Mouse (Mus musculus): ENCODE data around the gene Olfr541.
"Not testable (repeated sequence)": the region's sequence is repeated elsewhere in the genome, so short reads cannot be mapped to it uniquely, and the experiment has no call there.

Gene Olfr541

DNA sequence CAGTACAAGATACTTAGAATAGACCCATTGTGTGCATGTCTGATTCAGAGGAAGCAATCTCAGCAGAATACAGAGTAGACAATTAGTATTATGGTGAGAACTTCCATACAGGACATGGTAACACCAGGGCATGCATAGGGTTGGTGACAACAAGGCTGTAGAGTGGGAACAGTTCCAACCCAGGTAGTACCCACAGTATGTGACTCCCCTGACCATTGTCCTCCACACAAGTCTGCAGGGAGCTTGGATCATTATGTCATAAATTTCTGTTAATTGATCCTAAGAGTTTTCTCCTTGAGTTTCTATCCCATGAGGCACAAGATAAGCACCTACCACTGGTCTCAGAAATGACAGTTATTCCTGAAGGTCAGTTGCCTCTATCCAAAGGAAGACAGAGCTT is at the start of gene Olfr541:
Gene Olfr541, plus strand, starts transcription at position 301 of the 400 bp plus-strand sequence.
- Histone ChIP-seq H3K4me3 (replicated peaks; ENCODE audit: low read length) (no peak within 1 kb of the TSS), H3K36me3 (ENCODE audit: insufficient read depth, low read length) (no peaks in the 10 kb centered on the region), H3K4me1 (replicated peaks; ENCODE audit: low read depth, low read length) (no peaks in the 10 kb centered on the region), H3K9me3 (ENCODE audit: low read length) (no peaks in the 10 kb centered on the region), H3K27me3 (ENCODE audit: insufficient read depth, low read length) (no peaks in the 10 kb centered on the region)
- TF ChIP-seq CTCF (conservative IDR thresholded peaks at IDR 0.05; ENCODE audit: low read length) (no peak), POU5F1 (IDR thresholded peaks at IDR 0.05; ENCODE audit: borderline replicate concordance, low read length) (no peak), NANOG (IDR thresholded peaks at IDR 0.05; ENCODE audit: borderline replicate concordance, low read length) (no peak)

DNA sequence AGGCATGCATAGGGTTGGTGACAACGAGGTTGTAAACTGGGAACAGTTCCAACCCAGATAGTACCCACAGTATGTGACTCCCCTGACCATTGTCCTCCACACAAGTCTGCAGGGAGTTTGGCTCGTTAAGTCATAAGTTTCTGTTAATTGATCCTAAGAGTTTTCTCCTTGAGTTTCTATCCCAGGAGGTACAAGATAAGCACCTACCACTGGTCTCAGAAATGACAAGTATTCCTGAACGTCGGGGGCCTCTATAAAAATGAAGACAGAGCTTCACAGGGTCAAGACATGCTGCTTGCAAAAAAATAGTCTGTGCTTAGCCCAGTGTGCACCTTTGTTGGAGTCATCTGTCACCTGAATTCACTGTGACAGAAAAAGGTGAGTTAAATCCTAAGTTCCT is 37.4 kb upstream of the Olfr541 start, which contains the start of gene Olfr539:
Gene Olfr539, plus strand, starts transcription at position 301 of the 400 bp plus-strand sequence.
- Histone ChIP-seq H3K9me3 (ENCODE audit: low read length) (no peaks in the 10 kb centered on the region), H3K4me3 (replicated peaks; ENCODE audit: low read length) (no peak within 1 kb of the TSS), H3K27me3 (ENCODE audit: insufficient read depth, low read length) (no peaks in the 10 kb centered on the region), H3K36me3 (ENCODE audit: insufficient read depth, low read length) (no peaks in the 10 kb centered on the region), H3K4me1 (replicated peaks; ENCODE audit: low read depth, low read length) (no peaks in the 10 kb centered on the region)
- TF ChIP-seq POU5F1 (IDR thresholded peaks at IDR 0.05; ENCODE audit: borderline replicate concordance, low read length) (no peak), CTCF (conservative IDR thresholded peaks at IDR 0.05; ENCODE audit: low read length) (no peak), NANOG (IDR thresholded peaks at IDR 0.05; ENCODE audit: borderline replicate concordance, low read length) (no peak)

DNA sequence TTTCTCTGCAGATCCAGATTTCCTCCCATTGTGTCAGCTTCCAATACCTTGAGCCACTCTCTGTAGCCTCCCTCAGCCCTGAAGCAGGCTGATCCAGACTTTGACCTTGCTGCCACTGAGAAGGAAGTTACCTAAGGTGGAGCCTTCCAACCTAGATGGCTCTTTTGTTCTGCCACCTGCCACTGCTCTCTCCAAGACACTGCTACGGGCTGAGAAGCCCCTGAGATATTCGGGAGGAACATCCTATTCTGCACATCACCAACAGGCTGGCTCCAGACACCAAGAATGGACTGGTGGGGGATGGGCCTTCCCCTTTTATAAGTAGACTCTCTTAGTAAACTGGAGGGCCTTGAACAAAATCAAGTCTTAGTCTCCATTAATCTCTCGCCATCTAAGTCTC is 26.4 kb upstream of the Olfr541 start:
- H3K9me3 ChIP-seq (ENCODE audit: low read length): peaks cover 10% of the 10 kb centered on the region
- TF ChIP-seq NANOG (IDR thresholded peaks at IDR 0.05; ENCODE audit: borderline replicate concordance, low read length): peak; percentile 43; the same call in 1 of the 2 replicates

GRCm38 (mm10) chr7:140675863-140676262 is 21.2 kb upstream of the Olfr541 start:
- Histone ChIP-seq H3K4me1 (replicated peaks; ENCODE audit: low read depth, low read length) (peaks cover 45% of the 10 kb centered on the region), H3K36me3 (ENCODE audit: insufficient read depth, low read length) (no peaks in the 10 kb centered on the region), H3K9me3 (ENCODE audit: low read length) (peaks cover 19% of the 10 kb centered on the region), H3K4me3 (replicated peaks; ENCODE audit: low read length) (peak overlapping the region; percentile 65), H3K27me3 (ENCODE audit: insufficient read depth, low read length) (no peaks in the 10 kb centered on the region)
- TF ChIP-seq NANOG (IDR thresholded peaks at IDR 0.05; ENCODE audit: borderline replicate concordance, low read length) (no peak), POU5F1 (IDR thresholded peaks at IDR 0.05; ENCODE audit: borderline replicate concordance, low read length) (no peak), CTCF (conservative IDR thresholded peaks at IDR 0.05; ENCODE audit: low read length) (no peak)

More for the DNA sequence above, 26.4 kb upstream of the Olfr541 start:
- H3K36me3 ChIP-seq (ENCODE audit: insufficient read depth, low read length); H3K27me3 ChIP-seq (ENCODE audit: insufficient read depth, low read length); H3K4me3 ChIP-seq (replicated peaks; ENCODE audit: low read length): not testable (repeated sequence)
- H3K4me1 ChIP-seq (replicated peaks; ENCODE audit: low read depth, low read length): peaks cover 41% of the 10 kb centered on the region

GRCm38 (mm10) chr7:140679591-140679990 is 17.5 kb upstream of the Olfr541 start:
- not testable (repeated sequence) for H3K4me3 ChIP-seq (replicated peaks; ENCODE audit: low read length); H3K36me3 ChIP-seq (ENCODE audit: insufficient read depth, low read length); H3K27me3 ChIP-seq (ENCODE audit: insufficient read depth, low read length)
- Histone ChIP-seq H3K9me3 (ENCODE audit: low read length) (peaks cover 14% of the 10 kb centered on the region), H3K4me1 (replicated peaks; ENCODE audit: low read depth, low read length) (peaks cover 20% of the 10 kb centered on the region)
- TF ChIP-seq NANOG (IDR thresholded peaks at IDR 0.05; ENCODE audit: borderline replicate concordance, low read length): peak; percentile 28; the same call in 1 of the 2 replicates

- Histone ChIP-seq H3K4me1 (replicated peaks; ENCODE audit: low read depth, low read length) (peaks cover 9% of the 10 kb centered on the region), H3K27me3 (ENCODE audit: insufficient read depth, low read length) (no peaks in the 10 kb centered on the region), H3K9me3 (ENCODE audit: low read length) (peaks cover 14% of the 10 kb centered on the region), H3K4me3 (replicated peaks; ENCODE audit: low read length) (no peak within 1 kb of the TSS), H3K36me3 (ENCODE audit: insufficient read depth, low read length) (no peaks in the 10 kb centered on the region)
- TF ChIP-seq POU5F1 (IDR thresholded peaks at IDR 0.05; ENCODE audit: borderline replicate concordance, low read length) (no peak), NANOG (IDR thresholded peaks at IDR 0.05; ENCODE audit: borderline replicate concordance, low read length) (no peak), CTCF (conservative IDR thresholded peaks at IDR 0.05; ENCODE audit: low read length) (no peak)
These were observed 15.4 kb upstream of the Olfr541 start, which contains the start of gene Olfr45 for GRCm38 (mm10) chr7:140681651-140682050. Gene Olfr45 (plus strand): TSS chr7:140681951.

DNA sequence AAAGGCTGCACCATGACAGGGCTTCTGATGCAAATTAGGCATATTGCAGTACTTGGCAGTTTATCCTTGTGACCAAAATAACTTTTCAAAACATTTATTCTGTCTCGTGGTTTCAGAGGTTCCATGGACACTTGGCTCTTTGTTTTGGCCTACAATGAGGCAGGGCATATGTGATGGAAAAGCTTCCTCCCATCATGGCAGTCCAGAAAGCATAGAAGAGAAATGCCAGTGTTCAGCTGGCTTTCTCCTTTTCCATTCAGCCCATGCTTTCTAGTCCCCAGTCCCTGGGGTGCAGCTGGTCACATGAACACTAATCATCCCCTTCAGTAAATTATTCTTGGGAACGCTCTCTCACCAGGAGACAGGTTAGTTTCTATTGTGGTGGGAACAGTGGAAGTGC is 9.3 kb downstream of the Olfr541 start:
- H3K4me3 ChIP-seq (replicated peaks; ENCODE audit: low read length): no peak overlapping the region
- H3K9me3 ChIP-seq (ENCODE audit: low read length): no peaks in the 10 kb centered on the region
- no peaks in the 10 kb centered on the region for H3K4me1 ChIP-seq (replicated peaks; ENCODE audit: low read depth, low read length)
- no peaks in the 10 kb centered on the region for H3K36me3 ChIP-seq (ENCODE audit: insufficient read depth, low read length)
- H3K27me3 ChIP-seq (ENCODE audit: insufficient read depth, low read length): no peaks in the 10 kb centered on the region
- TF ChIP-seq NANOG (IDR thresholded peaks at IDR 0.05; ENCODE audit: borderline replicate concordance, low read length) (no peak), POU5F1 (IDR thresholded peaks at IDR 0.05; ENCODE audit: borderline replicate concordance, low read length) (no peak), CTCF (conservative IDR thresholded peaks at IDR 0.05; ENCODE audit: low read length) (no peak)

DNA sequence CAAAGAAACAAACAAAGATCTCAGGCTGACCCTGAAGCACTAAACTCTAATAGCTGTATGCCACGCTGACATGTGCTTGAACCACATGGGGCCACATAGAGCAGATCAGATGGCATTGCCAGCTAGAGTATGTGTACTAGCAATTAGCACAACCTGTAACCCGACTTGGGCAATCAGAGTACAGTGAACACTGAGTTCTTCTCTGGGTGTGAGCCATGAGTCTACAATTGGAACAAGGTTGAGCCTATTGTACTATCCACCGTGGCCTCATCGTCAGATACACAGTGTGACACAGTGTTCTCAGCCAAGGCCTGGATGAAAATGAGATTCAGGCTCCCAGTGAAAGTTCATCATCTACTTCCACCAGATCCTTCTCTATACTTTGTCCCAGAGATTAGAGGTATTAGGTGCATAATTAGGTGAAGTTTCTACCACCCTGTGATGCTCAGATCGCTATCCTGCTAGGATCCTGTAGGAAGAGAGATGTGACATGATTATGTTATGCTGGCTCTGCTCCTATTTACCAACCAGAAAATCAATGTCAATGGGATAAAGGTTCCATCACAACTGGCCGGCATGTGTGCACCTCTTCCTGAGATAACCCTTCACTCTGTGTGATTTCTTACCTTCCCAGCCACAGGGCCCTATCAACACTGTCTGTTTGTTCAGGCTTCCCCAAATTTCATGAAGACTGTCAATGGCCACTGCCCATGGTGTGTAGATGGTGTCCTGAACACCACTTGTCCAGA is 10.6 kb downstream of the Olfr541 start:
- TF ChIP-seq NANOG (IDR thresholded peaks at IDR 0.05; ENCODE audit: borderline replicate concordance, low read length) (no peak), CTCF (conservative IDR thresholded peaks at IDR 0.05; ENCODE audit: low read length) (no peak), POU5F1 (IDR thresholded peaks at IDR 0.05; ENCODE audit: borderline replicate concordance, low read length) (no peak)
- H3K27me3 ChIP-seq (ENCODE audit: insufficient read depth, low read length): no peaks in the 10 kb centered on the region
- no peaks in the 10 kb centered on the region for H3K36me3 ChIP-seq (ENCODE audit: insufficient read depth, low read length)
- H3K4me1 ChIP-seq (replicated peaks; ENCODE audit: low read depth, low read length): no peaks in the 10 kb centered on the region
- H3K4me3 ChIP-seq (replicated peaks; ENCODE audit: low read length): no peak overlapping the region
- H3K9me3 ChIP-seq (ENCODE audit: low read length): no peaks in the 10 kb centered on the region
